Mouse (Mus musculus) CH12.LX (cell line): ENCODE measurements around the gene Traf1. TPM values are rescaled to one million over a fixed set of nuclear protein-coding genes. Genes with fewer than 3 reads are reported as not detected.

Experiments used
- DNase-seq: peaks from one replicate; pipeline ENCODE4 v3.0.0-alpha.2; 2013; ENCODE audit errors: extremely low read depth
- H3K27ac ChIP-seq: 2 replicates; pipeline ENCODE4 v1.5.1; 2012; ENCODE audit warnings: low read depth, mild to moderate bottlenecking, control low read depth, moderate library complexity; ENCODE audit not compliant: insufficient read depth
- H3K27me3 ChIP-seq: replicated peaks from 2 replicates; pipeline ENCODE3; 2012; ENCODE audit warnings: inconsistent platforms
- H3K36me3 ChIP-seq, 2 experiments: replicated peaks in 1 of 2; 2 replicates each; pipeline versions ENCODE3 to v1.6.1; 2012; ENCODE audit warnings: inconsistent platforms in 1 of 2, low read length in 1 of 2, mild to moderate bottlenecking in 1 of 2, mixed read lengths in 1 of 2, moderate library complexity in 1 of 2; ENCODE audit not compliant: control insufficient read depth in 1 of 2, insufficient read depth in 1 of 2
- H3K4me1 ChIP-seq, 2 experiments: 2 replicates each; pipeline ENCODE4 v1.6.1; 2012; ENCODE audit warnings: inconsistent platforms in 1 of 2, moderate library complexity in 1 of 2; ENCODE audit not compliant: insufficient read depth in 2 of 2, control insufficient read depth in 1 of 2
- H3K4me2 ChIP-seq: 2 replicates; pipeline ENCODE4 v1.6.1; 2012; ENCODE audit warnings: low read depth, mild to moderate bottlenecking, control low read depth; ENCODE audit not compliant: poor library complexity, insufficient read depth, severe bottlenecking
- H3K4me3 ChIP-seq, 3 experiments: fragments of 150-350 bp in 1 of 3; sonication (generic) in 1 of 3; replicated peaks in 1 of 3; 2 replicates each; pipeline versions ENCODE3 to v1.5.1; 2011 to 2012; ENCODE audit warnings: low read depth in 2 of 3, low read length in 2 of 3, mild to moderate bottlenecking in 2 of 3, moderate library complexity in 2 of 3, control low read depth in 1 of 3, improper control_type of control experiment in 1 of 3, inconsistent platforms in 1 of 3, mixed read lengths in 1 of 3; ENCODE audit not compliant: poor library complexity in 1 of 3
- H3K79me2 ChIP-seq: replicated peaks from 2 replicates; pipeline ENCODE4 v1.6.1; 2012; ENCODE audit warnings: mild to moderate bottlenecking, moderate library complexity; ENCODE audit not compliant: control insufficient read depth, poor library complexity, insufficient read depth, severe bottlenecking; ENCODE audit errors: extremely low read depth
- H3K9ac ChIP-seq: 2 replicates; pipeline ENCODE4 v1.6.1; 2012; ENCODE audit warnings: low read depth, mild to moderate bottlenecking, control low read depth, moderate library complexity; ENCODE audit not compliant: insufficient read depth
- H3K9me3 ChIP-seq: replicated peaks from 2 replicates; pipeline ENCODE3; 2012; ENCODE audit warnings: low read length, inconsistent platforms, mixed read lengths
- BHLHE40 ChIP-seq: IDR thresholded peaks from 2 replicates; pipeline ENCODE4 v1.6.1; 2011; ENCODE audit warnings: mild to moderate bottlenecking, low read depth, low read length, improper control_type of control experiment
- CHD1 ChIP-seq: IDR thresholded peaks from 2 replicates; pipeline ENCODE4 v1.6.1; 2012; ENCODE audit warnings: low read depth, low read length, improper control_type of control experiment, inconsistent platforms
- CHD2 ChIP-seq: IDR thresholded peaks from 2 replicates; pipeline ENCODE4 v1.6.1; 2011; ENCODE audit warnings: low read length, improper control_type of control experiment
- CTCF ChIP-seq, 2 experiments: IDR thresholded peaks in 1 of 2; conservative IDR thresholded peaks in 1 of 2; 2 replicates each; pipeline ENCODE4 v1.5.1; 2011 to 2012; ENCODE audit warnings: low read depth in 2 of 2, low read length in 2 of 2, improper control_type of control experiment in 1 of 2, inconsistent platforms in 1 of 2, mild to moderate bottlenecking in 1 of 2, moderate library complexity in 1 of 2
- EP300 ChIP-seq: IDR thresholded peaks from 2 replicates; pipeline ENCODE4 v1.6.1; 2011; ENCODE audit warnings: low read length, improper control_type of control experiment
- ETS1 ChIP-seq: conservative IDR thresholded peaks from 2 replicates; pipeline ENCODE4 v1.6.1; 2012; ENCODE audit warnings: low read depth, mild to moderate bottlenecking, inconsistent platforms, low read length, improper control_type of control experiment, moderate library complexity
- HCFC1 ChIP-seq: IDR thresholded peaks from 2 replicates; pipeline ENCODE4 v1.6.1; 2012; ENCODE audit warnings: low read depth, mild to moderate bottlenecking, inconsistent platforms, low read length, improper control_type of control experiment
- JUN ChIP-seq: IDR thresholded peaks from 2 replicates; pipeline ENCODE4 v1.6.1; 2011; ENCODE audit warnings: low read depth, mild to moderate bottlenecking, low read length, improper control_type of control experiment, moderate library complexity; ENCODE audit not compliant: insufficient read depth
- JUND ChIP-seq: conservative IDR thresholded peaks from 2 replicates; pipeline ENCODE4 v1.6.1; 2011; ENCODE audit warnings: low read depth, low read length, improper control_type of control experiment
- KAT2A ChIP-seq: IDR thresholded peaks from 2 replicates; pipeline ENCODE4 v1.6.1; 2012; ENCODE audit warnings: low read length, improper control_type of control experiment, inconsistent platforms; ENCODE audit not compliant: insufficient replicate concordance
- MEF2A ChIP-seq: IDR thresholded peaks from 2 replicates; pipeline ENCODE4 v1.6.1; 2014; ENCODE audit warnings: low read depth, mild to moderate bottlenecking, inconsistent platforms, low read length, improper control_type of control experiment, borderline replicate concordance
- MYC ChIP-seq: IDR thresholded peaks from 2 replicates; pipeline ENCODE4 v1.6.1; 2011; ENCODE audit warnings: low read depth, mild to moderate bottlenecking, improper control_type of control experiment, low read length
- NELFE ChIP-seq: IDR thresholded peaks from 2 replicates; pipeline ENCODE4 v1.6.1; 2011; ENCODE audit warnings: low read depth, low read length, improper control_type of control experiment
- PAX5 ChIP-seq: IDR thresholded peaks from 2 replicates; pipeline ENCODE4 v1.6.1; 2012; ENCODE audit warnings: low read length, inconsistent platforms, mixed read lengths
- POLR2A ChIP-seq: IDR thresholded peaks from 2 replicates; pipeline ENCODE4 v1.6.1; 2011; ENCODE audit warnings: low read depth, mild to moderate bottlenecking, improper control_type of control experiment, low read length
- POLR2AphosphoS2 ChIP-seq: IDR thresholded peaks from 2 replicates; pipeline ENCODE4 v1.6.1; 2011; ENCODE audit warnings: low read depth, low read length, improper control_type of control experiment
- RAD21 ChIP-seq: IDR thresholded peaks from 2 replicates; pipeline ENCODE4 v1.6.1; 2011; ENCODE audit warnings: low read depth, mild to moderate bottlenecking, low read length, improper control_type of control experiment, moderate library complexity
- RCOR1 ChIP-seq: conservative IDR thresholded peaks from 2 replicates; pipeline ENCODE4 v1.6.1; 2012; ENCODE audit warnings: low read depth, mild to moderate bottlenecking, inconsistent platforms, low read length, improper control_type of control experiment
- TCF12 ChIP-seq: IDR thresholded peaks from 2 replicates; pipeline ENCODE4 v1.6.1; 2014; ENCODE audit warnings: low read depth, mild to moderate bottlenecking, inconsistent platforms, low read length, improper control_type of control experiment
- USF2 ChIP-seq: conservative IDR thresholded peaks from 2 replicates; pipeline ENCODE4 v1.6.1; 2011; ENCODE audit warnings: low read depth, low read length, improper control_type of control experiment
- ZMIZ1 ChIP-seq: IDR thresholded peaks from 2 replicates; pipeline ENCODE4 v1.6.1; 2012; ENCODE audit warnings: low read depth, mild to moderate bottlenecking, inconsistent platforms, low read length, improper control_type of control experiment
- dilution Hi-C: fragments of 300-500 bp; cut with MboI; formaldehyde crosslinking; loops from 2 replicates; pipeline ENCODE4 v1.14.3; 2020; ENCODE audit warnings: low sequenced_read_pairs; ENCODE audit not compliant: extremely low pct_unique_long_range_greater_than_20kb, extremely low pct_ligation_motif_present
- in situ Hi-C: fragments of 300-500 bp; cut with MboI; formaldehyde crosslinking; loops from 3 replicates; pipeline ENCODE4 v1.14.3; 2019; ENCODE audit warnings: low sequenced_read_pairs, low pct_ligation_motif_present, low pct_unique_long_range_greater_than_20kb, mixed read lengths
- polyA plus RNA-seq: library from polyadenylated mRNA; unstranded; fragments of >175 nt; gene quantifications from 2 replicates; pipeline ENCODE4 v1.2.1, GENCODE M21; 2012; ENCODE audit warnings: low read depth; ENCODE audit not compliant: insufficient read length
- total RNA-seq, 2 experiments: library from RNA; depleted of rRNA; stranded (reverse); fragments of 300-350 nt in 1 of 2; fragments of >200 nt in 1 of 2; gene quantifications; 2 replicates each; pipeline ENCODE4 v1.2.3; 2012 to 2014

The Traf1 gene
- total and polyA plus RNA-seq, 3 experiments = 47.9 to 151 (median 66.9) TPM

GRCm38 (mm10) chr2:34895503-34896113 lies 66.0 kb downstream of the Traf1 start:
- H3K9ac ChIP-seq = no peak overlapping the region
- H3K27me3 ChIP-seq = no peaks in the 10 kb centered on the region
- dilution Hi-C loops = no loop called here
- in situ Hi-C loops = no loop called here
- no peak for DNase-seq
- no peak overlapping the region for H3K27ac ChIP-seq
- H3K9me3 ChIP-seq = no peaks in the 10 kb centered on the region
- no peak overlapping the region for H3K4me3 ChIP-seq
- H3K4me1 ChIP-seq = no peaks in the 10 kb centered on the region
- H3K4me2 ChIP-seq = no peak overlapping the region
- TF ChIP-seq HCFC1 (no peak), POLR2A (no peak), CTCF (conservative IDR thresholded peaks at IDR 0.05 in 1 of 2, IDR thresholded peaks at IDR 0.05 in 1 of 2; ENCODE audit: low read depth in 2 of 2, low read length in 2 of 2) (no peak), EP300 (no peak), MEF2A (no peak), POLR2AphosphoS2 (no peak), MYC (no peak), BHLHE40 (no peak), USF2 (no peak), CHD2 (no peak), RAD21 (no peak), PAX5 (no peak), NELFE (no peak), TCF12 (no peak), CHD1 (no peak)
- H3K79me2 ChIP-seq = no peaks in the 10 kb centered on the region
- peaks cover 54 to 76% of the 10 kb centered on the region in 2 experiments for H3K36me3 ChIP-seq

GRCm38 (mm10) chr2:34893950-34894349 lies 67.6 kb downstream of the Traf1 start:
- H3K4me1 ChIP-seq = no peaks in the 10 kb centered on the region
- H3K9me3 ChIP-seq = no peaks in the 10 kb centered on the region
- no peak for DNase-seq
- H3K27ac ChIP-seq = no peak overlapping the region
- no peak overlapping the region for H3K4me2 ChIP-seq
- dilution Hi-C loops = no loop called here
- in situ Hi-C loops = no loop called here
- H3K36me3 ChIP-seq = peaks cover 38 to 59% of the 10 kb centered on the region in 2 experiments
- TF ChIP-seq ETS1 = no peak
- TF ChIP-seq CHD2 = no peak
- TF ChIP-seq BHLHE40 = no peak
- TF ChIP-seq KAT2A = no peak
- no peak for TF ChIP-seq CHD1
- no peak for TF ChIP-seq ZMIZ1
- TF ChIP-seq EP300 = no peak
- TF ChIP-seq JUN = no peak
- no peak for TF ChIP-seq JUND
- no peak for TF ChIP-seq RCOR1
- no peak for TF ChIP-seq MEF2A
- no peak for TF ChIP-seq RAD21
- H3K79me2 ChIP-seq = no peaks in the 10 kb centered on the region
- no peak overlapping the region for H3K4me3 ChIP-seq
- H3K9ac ChIP-seq = no peak overlapping the region
- no peaks in the 10 kb centered on the region for H3K27me3 ChIP-seq

Other genes starting within 250 kb of the Traf1 start
- 47.0 and 54.6 TPM in 2 replicates for gene Gapvd1, start 206.5 kb downstream of the Traf1 start, total RNA-seq (2012; rRNA removed)
- 45.1 and 50.5 TPM in 2 replicates for gene Gapvd1, start 206.5 kb downstream of the Traf1 start, total RNA-seq (2014; rRNA removed)
- 63.1 and 71.3 TPM in 2 replicates for gene Gapvd1, start 206.5 kb downstream of the Traf1 start, polyA plus RNA-seq
- 866 and 1,326 TPM in 2 replicates for gene Hspa5, start 189.8 kb downstream of the Traf1 start, total RNA-seq (2012; rRNA removed)
- 1,168 and 1,315 TPM in 2 replicates for gene Hspa5, start 189.8 kb downstream of the Traf1 start, total RNA-seq (2014; rRNA removed)
- gene Hspa5, start 189.8 kb downstream of the Traf1 start, polyA plus RNA-seq = 791 and 827 TPM in 2 replicates
- 80.4 and 88.4 TPM in 2 replicates for gene Rabepk, start 161.9 kb downstream of the Traf1 start, total RNA-seq (2012; rRNA removed)
- 61.2 and 68.8 TPM in 2 replicates for gene Rabepk, start 161.9 kb downstream of the Traf1 start, total RNA-seq (2014; rRNA removed)
- gene Rabepk, start 161.9 kb downstream of the Traf1 start, polyA plus RNA-seq = 62.1 and 64.1 TPM in 2 replicates
- 36.7 and 42.9 TPM in 2 replicates for gene Fbxw2, start 135.5 kb downstream of the Traf1 start, total RNA-seq (2012; rRNA removed)
- gene Fbxw2, start 135.5 kb downstream of the Traf1 start, total RNA-seq (2014; rRNA removed) = 67.8 and 76.4 TPM in 2 replicates
- gene Fbxw2, start 135.5 kb downstream of the Traf1 start, polyA plus RNA-seq = 61.2 and 62.4 TPM in 2 replicates
- gene Gm34653, start 128.8 kb downstream of the Traf1 start, total RNA-seq (2012; rRNA removed) = not detected in 2 replicates
- gene Gm34653, start 128.8 kb downstream of the Traf1 start, total RNA-seq (2014; rRNA removed) = not detected in 2 replicates
- gene Gm34653, start 128.8 kb downstream of the Traf1 start, polyA plus RNA-seq = not detected in 2 replicates
- gene Cutal, start 87.4 kb downstream of the Traf1 start, total RNA-seq (2012; rRNA removed) = not detected in 2 replicates
- not detected in 2 replicates for gene Cutal, start 87.4 kb downstream of the Traf1 start, total RNA-seq (2014; rRNA removed)
- not detected in 2 replicates for gene Cutal, start 87.4 kb downstream of the Traf1 start, polyA plus RNA-seq
- 27.9 and 43.8 TPM in 2 replicates for gene Psmd5, start 86.8 kb downstream of the Traf1 start, total RNA-seq (2012; rRNA removed)
- 81.2 and 120 TPM in 2 replicates for gene Psmd5, start 86.8 kb downstream of the Traf1 start, total RNA-seq (2014; rRNA removed)
- 81.9 and 91.2 TPM in 2 replicates for gene Psmd5, start 86.8 kb downstream of the Traf1 start, polyA plus RNA-seq
- 16.8 and 17.0 TPM in 2 replicates for gene Phf19, start 47.7 kb downstream of the Traf1 start, total RNA-seq (2012; rRNA removed)
- gene Phf19, start 47.7 kb downstream of the Traf1 start, total RNA-seq (2014; rRNA removed) = 20.5 and 25.0 TPM in 2 replicates
- 25.4 and 27.9 TPM in 2 replicates for gene Phf19, start 47.7 kb downstream of the Traf1 start, polyA plus RNA-seq
- gene Hc, start 99.7 kb upstream of the Traf1 start, total RNA-seq (2012; rRNA removed) = 0.92 and 1.2 TPM in 2 replicates
- 0.72 and 0.74 TPM in 2 replicates for gene Hc, start 99.7 kb upstream of the Traf1 start, total RNA-seq (2014; rRNA removed)
- 0.91 and 1.1 TPM in 2 replicates for gene Hc, start 99.7 kb upstream of the Traf1 start, polyA plus RNA-seq
- gene AI182371, start 139.8 kb upstream of the Traf1 start, total RNA-seq (2012; rRNA removed) = 0.68 and 0.80 TPM in 2 replicates
- gene AI182371, start 139.8 kb upstream of the Traf1 start, total RNA-seq (2014; rRNA removed) = 0.31 and 0.56 TPM in 2 replicates
- gene AI182371, start 139.8 kb upstream of the Traf1 start, polyA plus RNA-seq = 0.74 and 0.90 TPM in 2 replicates
- 55.6 and 59.1 TPM in 2 replicates for gene Cntrl, start 147.7 kb upstream of the Traf1 start, total RNA-seq (2012; rRNA removed)
- gene Cntrl, start 147.7 kb upstream of the Traf1 start, total RNA-seq (2014; rRNA removed) = 64.5 and 66.3 TPM in 2 replicates
- gene Cntrl, start 147.7 kb upstream of the Traf1 start, polyA plus RNA-seq = 64.5 and 69.7 TPM in 2 replicates
- 26.8 and 31.6 TPM in 2 replicates for gene Rab14, start 239.3 kb upstream of the Traf1 start, total RNA-seq (2012; rRNA removed)
- gene Rab14, start 239.3 kb upstream of the Traf1 start, total RNA-seq (2014; rRNA removed) = 66.2 and 69.2 TPM in 2 replicates
- gene Rab14, start 239.3 kb upstream of the Traf1 start, polyA plus RNA-seq = 83.1 and 94.4 TPM in 2 replicates